Mouse (Mus musculus) ES-E14 (cell line): ENCODE data around the gene Timm29. TPM values are rescaled to one million over a fixed set of nuclear protein-coding genes. Genes with fewer than 3 reads are reported as not detected.

Experiments
- DNase-seq: peaks from one replicate; pipeline ENCODE4 v3.0.0-alpha.2; 2013; ENCODE audit warnings: low read depth, low spot score
- H3K27ac ChIP-seq: 2 replicates; pipeline ENCODE4 v1.5.1; 2012; ENCODE audit warnings: low read depth, mild to moderate bottlenecking, low read length, moderate library complexity, mixed read lengths; ENCODE audit not compliant: poor library complexity, insufficient read depth, severe bottlenecking
- H3K36me3 ChIP-seq: 2 replicates; pipeline ENCODE4 v1.6.1; 2012; ENCODE audit warnings: mild to moderate bottlenecking, low read length, moderate library complexity, mixed read lengths; ENCODE audit not compliant: control insufficient read depth, poor library complexity, insufficient read depth, severe bottlenecking
- H3K4me1 ChIP-seq, 2 experiments: fragments of 150-350 bp in 1 of 2; sonication (generic) in 1 of 2; 2 replicates each; pipeline ENCODE4 v1.6.1; 2012; ENCODE audit warnings: low read length in 2 of 2, mild to moderate bottlenecking in 1 of 2, mixed read lengths in 1 of 2; ENCODE audit not compliant: control insufficient read depth in 2 of 2, insufficient read depth in 2 of 2, poor library complexity in 1 of 2
- H3K4me3 ChIP-seq, 2 experiments: fragments of 150-350 bp in 1 of 2; sonication (generic) in 1 of 2; 2 replicates each; pipeline ENCODE4 v1.5.1; 2012; ENCODE audit warnings: low read length in 2 of 2, low read depth in 1 of 2, mild to moderate bottlenecking in 1 of 2, mixed read lengths in 1 of 2; ENCODE audit not compliant: insufficient read depth in 1 of 2, poor library complexity in 1 of 2, severe bottlenecking in 1 of 2
- H3K9ac ChIP-seq: 2 replicates; pipeline ENCODE4 v1.6.1; 2012; ENCODE audit warnings: low read depth, mild to moderate bottlenecking, low read length, mixed read lengths; ENCODE audit not compliant: poor library complexity, insufficient read depth, severe bottlenecking
- H3K9me3 ChIP-seq: fragments of 150-350 bp; sonication (generic); 2 replicates; pipeline ENCODE4 v1.6.1; 2012; ENCODE audit warnings: low read depth, mild to moderate bottlenecking, low read length; ENCODE audit not compliant: control insufficient read depth, insufficient read depth
- CHD2 ChIP-seq: IDR thresholded peaks from 2 replicates; pipeline ENCODE4 v1.6.1; 2014; ENCODE audit warnings: mild to moderate bottlenecking, low read depth, low read length, inconsistent platforms
- HCFC1 ChIP-seq: IDR thresholded peaks from 2 replicates; pipeline ENCODE4 v1.6.1; 2012; ENCODE audit warnings: low read length, inconsistent platforms, borderline replicate concordance; ENCODE audit not compliant: insufficient read depth
- MAFK ChIP-seq: IDR thresholded peaks from 2 replicates; pipeline ENCODE4 v1.6.1; 2014; ENCODE audit warnings: mild to moderate bottlenecking, low read depth, low read length, inconsistent platforms; ENCODE audit not compliant: insufficient read depth
- ZC3H11A ChIP-seq: IDR thresholded peaks from 2 replicates; pipeline ENCODE4 v1.6.1; 2012; ENCODE audit warnings: low read depth, mild to moderate bottlenecking, inconsistent platforms, low read length, borderline replicate concordance
- ZNF384 ChIP-seq: IDR thresholded peaks from 2 replicates; pipeline ENCODE4 v1.6.1; 2012; ENCODE audit warnings: low read depth, low read length, inconsistent platforms
- in situ Hi-C, 2 experiments: fragments of 600-800 bp; cut with MboI; formaldehyde crosslinking; loops; one replicate each; pipeline ENCODE4 v1.15.1; 2025; ENCODE audit warnings: low sequenced_read_pairs in 2 of 2, inconsistent platforms in 1 of 2; ENCODE audit not compliant: unreplicated experiment in 2 of 2
- total RNA-seq: library from RNA; depleted of rRNA; stranded (reverse); fragments of 300-350 nt; gene quantifications from 2 replicates; pipeline ENCODE4 v1.2.3, GENCODE M21; 2012; rRNA removed

Gene Timm29
- 22.6 and 24.7 TPM in 2 replicates for total RNA-seq

DNA sequence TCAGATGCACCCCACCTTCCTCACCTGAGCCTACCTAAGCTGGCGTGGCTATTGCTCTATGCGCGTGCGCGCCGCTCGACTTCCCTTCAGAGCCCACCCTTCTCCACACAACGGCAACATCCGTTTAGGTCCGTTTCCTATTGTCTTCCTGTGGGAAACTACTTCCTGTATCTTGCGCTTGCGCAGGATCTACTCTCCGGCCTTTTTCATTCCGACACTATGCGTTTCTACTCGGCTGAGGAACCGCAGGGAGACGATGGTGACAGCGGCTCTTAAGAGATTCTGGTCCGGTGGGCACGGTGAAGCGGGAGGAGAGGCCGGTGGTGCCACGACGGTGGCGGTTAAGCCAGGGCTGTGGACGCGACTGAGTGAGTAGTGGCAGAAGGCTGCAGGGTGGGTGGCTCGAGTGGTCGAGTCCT, at the start of gene Timm29, which contains the start of gene Yipf2:
Gene Timm29, plus strand, starts transcription at position 20 of the 419 bp plus-strand sequence.
Gene Yipf2, minus strand, starts transcription at position 126 of the 419 bp plus-strand sequence.
- Histone ChIP-seq H3K4me3 (peak within 1 kb of the TSS; percentile 83 to 94), H3K36me3 (peaks cover 24% of the 10 kb centered on the region), H3K27ac (peak within 1 kb of the TSS; percentile 17; the same call in 1 of the 2 replicates), H3K9me3 (no peaks in the 10 kb centered on the region), H3K4me1 (peaks cover 0 to 5% of the 10 kb centered on the region in 2 experiments; a peak in 1 of 4 replicates), H3K9ac (peak within 1 kb of the TSS; percentile 91)
- in situ Hi-C loops: no loop called here
- TF ChIP-seq HCFC1: peak; percentile 97
- peak; percentile 77 for TF ChIP-seq CHD2
- TF ChIP-seq ZNF384: no peak
- no peak for TF ChIP-seq MAFK
- DNase-seq: peak; percentile 98

- Histone ChIP-seq H3K9me3 (no peaks in the 10 kb centered on the region), H3K4me3 (peak overlapping the region; percentile 71 to 97), H3K9ac (peak overlapping the region; percentile 54; the same call in 1 of the 2 replicates), H3K36me3 (peaks cover 4% of the 10 kb centered on the region; the same call in 1 of the 2 replicates), H3K27ac (peak overlapping the region; percentile 61), H3K4me1 (peaks cover 0 to 10% of the 10 kb centered on the region in 2 experiments; a peak in 2 of 4 replicates)
- no peak for TF ChIP-seq ZNF384
- no peak for TF ChIP-seq HCFC1
- no peak for TF ChIP-seq ZC3H11A
- no peak for TF ChIP-seq CHD2
- no peak for TF ChIP-seq MAFK
- no peak for DNase-seq
- in situ Hi-C loops: no loop called here
Observed at GRCm38 (mm10) chr9:21545351-21545915, 47.1 kb upstream of the Timm29 start.

- peak overlapping the region; percentile 72 for H3K9ac ChIP-seq
- peak overlapping the region; percentile 80 for H3K27ac ChIP-seq
- peaks cover 0 to 14% of the 10 kb centered on the region in 2 experiments; a peak in 2 of 4 replicates for H3K4me1 ChIP-seq
- H3K9me3 ChIP-seq: no peaks in the 10 kb centered on the region
- in situ Hi-C loops: no loop called here
- peak overlapping the region; percentile 97 to 99 for H3K4me3 ChIP-seq
- DNase-seq: peak; percentile 95
- H3K36me3 ChIP-seq: peaks cover 9% of the 10 kb centered on the region
- TF ChIP-seq HCFC1: no peak
- no peak; the same call in 1 of the 2 replicates for TF ChIP-seq MAFK
- TF ChIP-seq CHD2: no peak
- TF ChIP-seq ZNF384: no peak
- no peak for TF ChIP-seq ZC3H11A
Observed at GRCm38 (mm10) chr9:21545916-21546788, 46.4 kb upstream of the Timm29 start.

DNA sequence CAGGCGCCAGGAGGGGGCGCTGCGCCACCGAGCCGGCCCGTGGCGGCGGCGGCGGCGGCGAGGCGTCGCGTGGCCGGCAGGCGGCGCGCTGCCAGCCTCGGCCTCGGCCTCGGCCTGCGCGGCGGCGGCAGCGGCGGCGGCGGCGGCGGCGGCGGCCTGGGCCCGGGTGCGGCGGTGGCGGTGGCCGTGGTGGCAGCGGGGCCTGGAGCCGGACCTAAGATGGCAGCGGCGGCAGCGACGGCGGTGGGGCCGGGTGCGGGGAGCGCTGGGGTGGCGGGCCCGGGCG, 45.8 kb upstream of the Timm29 start, which contains the start of gene Carm1:
Gene Carm1, plus strand, starts transcription at position 106 of the 286 bp plus-strand sequence.
- in situ Hi-C loops: no loop called here
- peak within 1 kb of the TSS; percentile 99 for H3K9ac ChIP-seq
- no peak for DNase-seq
- H3K27ac ChIP-seq: peak within 1 kb of the TSS; percentile 97
- no peaks in the 10 kb centered on the region for H3K9me3 ChIP-seq
- H3K4me3 ChIP-seq: peak within 1 kb of the TSS; percentile 97 to 99
- H3K36me3 ChIP-seq: peaks cover 10% of the 10 kb centered on the region
- peaks cover 0 to 14% of the 10 kb centered on the region in 2 experiments; a peak in 2 of 4 replicates for H3K4me1 ChIP-seq
- TF ChIP-seq ZNF384 (no peak), HCFC1 (no peak), ZC3H11A (no peak), CHD2 (no peak), MAFK (no peak)
